Mouse (Mus musculus) T-helper 17 cell (primary cell): ENCODE measurements at regions not wholly inside any gene's neighbourhood (a gene's known extent, or its start where the extent isn't known, plus 50 kb on each side); places are given as distances from the start of the nearest gene placed in this dataset.

Experiments used
- in situ Hi-C, 2 experiments: fragments of 300-600 bp; cut with MboI, MseI; formaldehyde crosslinking; loops; 1 replicate in 1 of 2; 2 replicates in 1 of 2; pipeline ENCODE4 v1.15.1; 2025; ENCODE audit warnings: high pct_unique_total_duplicates in 2 of 2

GRCm38 (mm10) chr5:39557376-39558001 lies 197.8 kb downstream of the Hs3st1 start:
- in situ Hi-C loops = no loop called here

DNA sequence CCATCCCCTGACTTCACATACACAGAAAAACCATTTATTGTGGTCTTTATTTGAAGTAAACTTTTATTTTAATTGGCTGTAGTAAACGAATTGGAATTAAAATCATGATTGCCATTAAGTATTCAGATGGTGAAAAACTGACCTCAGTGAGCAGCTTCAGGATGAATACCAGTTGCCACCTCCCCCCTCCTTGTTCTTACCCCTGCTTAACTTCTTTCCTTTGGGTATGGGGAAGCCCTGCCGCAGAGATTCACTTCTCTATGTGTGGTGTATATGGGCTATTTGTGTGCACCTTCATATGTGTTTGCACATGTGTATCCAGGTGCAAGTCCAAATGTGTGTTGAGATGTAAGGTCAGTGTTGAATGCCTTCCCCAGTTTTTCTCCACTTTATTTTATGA lies 218.2 kb downstream of the Hs3st1 start:
- in situ Hi-C loops = no loop called here

DNA sequence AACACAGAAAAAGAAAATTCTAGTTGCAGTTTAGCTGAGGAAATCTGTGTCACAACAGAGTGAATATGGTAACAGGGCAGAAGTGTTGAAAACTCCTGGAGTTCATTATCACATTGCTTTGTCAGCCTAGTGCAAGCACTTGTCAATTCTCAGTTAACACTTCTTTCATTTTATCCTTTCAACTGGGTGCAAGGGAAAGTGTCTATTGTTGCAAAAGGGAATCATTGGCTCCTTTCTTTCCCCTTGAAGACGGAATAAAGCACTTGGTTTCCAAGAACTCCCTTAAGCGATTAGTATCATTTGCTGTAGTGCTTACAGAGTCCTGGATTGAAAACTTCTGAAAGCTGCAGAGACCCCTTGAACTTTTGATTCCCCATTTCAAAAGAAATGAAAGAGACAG lies 218.9 kb downstream of the Hs3st1 start:
- in situ Hi-C loops = no loop called here

DNA sequence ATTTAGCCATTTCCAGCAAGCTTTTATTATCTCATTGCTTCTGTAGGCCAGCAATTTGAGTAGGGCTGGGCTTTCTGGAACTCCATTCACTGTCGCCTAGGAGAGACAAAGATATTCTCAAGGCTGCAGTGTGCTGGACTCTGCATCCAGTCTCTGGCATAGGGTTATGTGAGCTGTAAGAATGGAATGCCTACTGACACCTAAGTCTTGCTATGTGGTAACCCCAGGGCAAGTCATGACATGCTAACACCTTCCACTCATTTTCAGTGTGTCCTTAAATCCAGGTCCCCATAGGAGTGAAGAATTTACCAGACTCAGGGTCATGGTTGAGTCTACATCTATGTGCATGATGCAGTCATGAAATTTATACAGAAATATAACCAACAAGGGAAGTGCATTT lies 245.0 kb downstream of the Hs3st1 start:
- in situ Hi-C loops = no loop called here

DNA sequence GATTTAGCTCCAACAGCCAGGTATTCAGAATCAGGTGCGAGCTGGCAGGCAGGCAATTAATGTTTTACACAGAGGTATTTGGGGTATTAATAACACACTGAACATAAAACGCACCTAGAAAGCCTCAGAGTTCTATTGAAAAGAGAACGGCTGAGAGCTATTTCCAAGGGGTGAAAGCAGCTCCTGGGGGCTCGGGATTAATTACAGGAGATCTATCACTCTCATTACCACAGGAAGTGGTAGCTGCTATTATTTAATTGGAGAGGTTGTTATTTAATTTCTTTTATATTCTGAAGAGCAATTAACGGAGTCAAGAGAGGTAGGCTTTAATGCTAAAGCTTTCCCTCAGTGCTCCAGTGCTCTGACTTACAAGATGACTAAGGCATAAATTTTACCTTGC lies 272.5 kb downstream of the Hs3st1 start:
- in situ Hi-C loops = no loop called here

DNA sequence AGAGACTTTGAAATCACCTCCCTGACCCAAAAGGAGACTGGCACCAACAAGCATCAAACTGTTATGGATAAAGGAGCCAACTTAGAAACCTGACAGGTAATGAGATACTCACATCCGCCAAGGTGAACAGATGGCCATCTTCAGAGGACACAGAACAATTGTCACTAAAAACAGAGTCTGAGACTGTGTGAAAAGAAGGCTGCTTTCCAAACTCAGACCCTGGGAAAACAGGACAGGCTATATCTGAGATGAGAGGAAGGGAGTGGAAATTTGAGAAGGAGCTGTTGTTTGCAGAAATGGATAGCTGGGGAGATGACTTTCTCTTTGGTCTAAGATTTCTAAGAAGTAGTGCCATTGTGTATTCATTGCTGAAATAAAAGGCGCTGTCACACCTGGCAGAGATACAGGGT lies 297.2 kb downstream of the Hs3st1 start:
- in situ Hi-C loops = no loop called here

DNA sequence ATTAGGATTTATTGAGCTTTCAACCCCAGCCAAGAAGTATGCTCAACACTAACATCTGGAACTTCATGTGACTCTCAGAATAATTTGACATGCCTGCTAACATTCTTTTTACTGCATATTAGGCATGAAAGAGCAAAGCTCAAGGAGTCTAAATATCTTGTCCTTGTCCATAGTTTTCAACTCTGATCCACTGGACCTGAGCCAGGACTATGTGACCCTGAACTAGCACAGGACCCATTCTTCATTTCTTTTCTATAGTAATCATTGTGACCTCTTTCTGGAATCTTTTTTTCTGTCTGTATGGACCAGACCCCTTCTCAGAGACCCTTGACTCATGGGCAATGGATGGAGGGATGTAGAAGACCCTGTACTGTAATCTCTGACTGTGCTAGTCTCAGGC lies 301.6 kb downstream of the Hs3st1 start:
- in situ Hi-C loops = no loop called here

- in situ Hi-C loops = no loop called here
These were observed 314.5 kb downstream of the Hs3st1 start for GRCm38 (mm10) chr5:39440817-39441216.

DNA sequence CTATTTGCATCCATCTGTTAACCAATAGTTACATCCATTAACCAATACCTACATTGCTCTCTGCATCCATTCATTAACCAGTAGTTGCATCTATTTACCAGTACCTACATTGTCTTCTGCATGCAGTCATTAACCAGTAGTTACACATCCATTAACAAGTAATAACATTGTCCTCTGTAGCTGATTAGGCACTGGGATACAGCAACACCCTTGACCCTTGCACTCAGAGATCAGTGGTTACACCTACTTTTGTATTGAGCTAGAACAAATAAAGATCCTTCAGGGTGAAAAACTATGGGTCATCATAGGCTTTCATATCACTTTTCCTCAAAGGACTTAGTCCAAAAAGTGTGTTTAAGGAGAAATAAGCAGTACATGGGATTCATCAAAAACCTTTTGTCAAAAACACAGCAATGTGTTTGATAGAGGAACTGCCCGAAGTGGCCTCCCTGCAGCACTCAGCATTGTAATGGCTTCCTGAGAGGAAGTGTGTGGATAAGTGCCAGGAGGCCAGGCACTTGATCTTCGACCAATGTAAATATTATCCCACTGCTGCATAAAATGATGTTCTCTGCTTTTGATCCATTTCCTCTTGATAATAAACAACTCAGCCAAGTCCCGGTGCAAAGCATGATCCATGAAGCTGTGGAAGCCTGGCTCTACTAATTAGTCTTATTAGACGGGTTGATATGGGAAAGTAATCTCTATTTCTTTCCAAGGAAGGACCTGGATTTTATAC lies 317.6 kb downstream of the Hs3st1 start:
- in situ Hi-C loops = no loop called here

DNA sequence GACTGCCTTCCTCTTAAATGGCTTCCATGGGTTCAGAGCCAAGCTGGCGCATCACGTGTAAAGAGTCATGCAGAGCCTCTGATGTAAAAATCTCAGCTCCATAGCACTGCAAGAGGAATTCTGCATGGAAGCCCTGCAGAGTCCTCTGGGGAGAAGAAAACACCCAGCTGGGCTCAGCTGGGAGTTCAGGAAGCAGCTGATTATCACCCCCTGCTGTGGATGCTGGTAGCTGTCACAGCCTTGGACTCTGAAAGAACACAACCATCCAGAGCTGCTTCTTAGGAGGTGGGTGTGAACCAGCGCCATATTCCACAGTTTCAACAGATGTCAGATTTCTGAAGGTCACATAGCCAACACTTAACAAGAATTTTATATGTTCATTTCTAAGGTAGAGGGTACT lies 329.2 kb downstream of the Hs3st1 start:
- in situ Hi-C loops = no loop called here

- in situ Hi-C loops = no loop called here
These were observed 331.6 kb downstream of the Hs3st1 start for GRCm38 (mm10) chr5:39423720-39424119.

GRCm38 (mm10) chr5:39418795-39419194 lies 336.5 kb downstream of the Hs3st1 start:
- in situ Hi-C loops = no loop called here

- in situ Hi-C loops = no loop called here
These were observed 337.5 kb downstream of the Hs3st1 start for GRCm38 (mm10) chr5:39417845-39418154.

DNA sequence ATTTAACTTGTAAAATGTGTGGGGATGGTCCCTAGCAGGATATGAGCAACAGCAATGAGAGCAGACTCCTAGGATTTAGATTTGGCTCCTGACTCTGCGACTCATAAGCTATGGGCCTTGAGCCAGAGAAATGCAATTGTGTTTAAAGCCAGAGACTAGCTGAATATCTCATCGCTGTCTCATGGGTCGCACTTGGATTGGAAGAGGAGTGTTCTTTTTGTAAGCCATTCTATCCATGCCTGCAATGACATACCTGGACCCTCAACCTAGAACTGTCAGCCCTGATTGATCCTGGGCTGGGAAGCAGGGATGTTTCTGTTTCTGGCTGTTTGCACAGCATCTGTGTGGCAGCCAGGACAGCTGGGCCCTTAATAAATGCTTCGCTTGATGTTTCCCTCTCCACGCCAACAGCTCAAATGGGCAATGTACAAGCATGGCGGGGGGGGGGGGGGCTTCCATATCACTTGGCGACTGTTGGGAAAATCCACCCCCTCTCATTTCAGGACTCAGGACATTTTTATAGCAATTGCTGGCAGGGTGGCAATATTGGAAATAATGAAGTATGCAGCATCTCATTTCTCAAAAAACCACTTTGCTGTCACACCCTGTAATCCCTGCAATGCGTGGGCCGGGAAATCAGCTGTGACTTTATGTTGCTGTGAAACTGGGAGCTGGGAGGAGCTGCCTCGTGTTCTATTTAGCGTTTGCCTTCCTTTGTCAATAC lies 338.0 kb downstream of the Hs3st1 start:
- in situ Hi-C loops = no loop called here

GRCm38 (mm10) chr5:39416597-39417023 lies 338.7 kb downstream of the Hs3st1 start:
- in situ Hi-C loops = no loop called here

GRCm38 (mm10) chr5:39412756-39413155 lies 342.5 kb downstream of the Hs3st1 start:
- in situ Hi-C loops = no loop called here

- in situ Hi-C loops = no loop called here
These were observed 364.8 kb downstream of the Hs3st1 start for GRCm38 (mm10) chr5:39390391-39390987.

GRCm38 (mm10) chr5:39384410-39384809 lies 370.9 kb downstream of the Hs3st1 start:
- in situ Hi-C loops = no loop called here

- in situ Hi-C loops = no loop called here
These were observed 381.1 kb downstream of the Hs3st1 start for GRCm38 (mm10) chr5:39374199-39374598.

- in situ Hi-C loops = no loop called here
These were observed 406.6 kb downstream of the Hs3st1 start for GRCm38 (mm10) chr5:39348680-39349079.

GRCm38 (mm10) chr5:39347019-39347418 lies 408.3 kb downstream of the Hs3st1 start:
- in situ Hi-C loops = no loop called here

GRCm38 (mm10) chr5:39337917-39338316 lies 417.4 kb downstream of the Hs3st1 start:
- in situ Hi-C loops = no loop called here
